Mouse (Mus musculus): ENCODE results near the gene Crb2.

DNA sequence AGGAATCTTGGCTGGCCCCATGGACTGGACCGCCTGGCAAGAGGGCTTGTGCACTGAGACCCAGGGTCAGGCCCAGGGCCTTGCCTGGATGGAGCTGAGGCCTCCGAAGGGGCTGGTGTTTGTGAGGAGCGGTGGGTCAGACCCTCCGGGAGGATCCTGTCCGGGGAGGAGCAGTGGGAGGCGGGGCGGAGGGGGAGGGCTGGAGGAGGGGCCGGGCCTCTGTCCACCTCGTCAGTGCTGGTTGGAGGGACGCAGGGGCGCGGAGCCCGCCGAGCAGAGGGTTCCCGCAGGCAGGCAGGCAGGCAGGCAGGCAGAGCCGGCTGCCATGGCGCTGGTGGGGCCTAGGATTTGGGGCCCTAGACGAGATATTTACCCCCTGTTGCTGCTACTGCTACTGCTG lies at the start of gene Crb2:
- TF ChIP-seq CTCF (IDR thresholded peaks at IDR 0.05; ENCODE audit: control insufficient read depth, insufficient read depth, insufficient read length) (no peak), CEBPB (IDR thresholded peaks at IDR 0.05; ENCODE audit: low read depth) (no peak), MYOD1 (IDR thresholded peaks at IDR 0.05; ENCODE audit: control insufficient read depth, insufficient read length, low read depth) (no peak), USF1 (IDR thresholded peaks at IDR 0.05; ENCODE audit: low read depth) (no peak), MAX (IDR thresholded peaks at IDR 0.05) (no peak), FOSL1 (IDR thresholded peaks at IDR 0.05; ENCODE audit: insufficient read depth, low read length, poor library complexity, severe bottlenecking) (no peak), MYOG (IDR thresholded peaks at IDR 0.05; ENCODE audit: control insufficient read depth, extremely low read depth, insufficient read length) (no peak)

Measured in C2C12 (cell line).